Mouse (Mus musculus) thymus, postnatal 36 days (tissue): Measurements from ENCODE around the gene Gm2075.
"Not testable (repeated sequence)": the region's sequence is repeated elsewhere in the genome, so short reads cannot be mapped to it uniquely, and the experiment has no call there.

Experiments used
- DNase-seq, 2 experiments: peaks; one replicate each; pipeline ENCODE4 v3.0.0; 2022; ENCODE audit warnings: mixed read lengths in 2 of 2

Gm2075 gene

GRCm38 (mm10) chr12:88011548-88011947, at the start of gene Gm2075:
Gene Gm2075, plus strand, starts transcription at chr12:88011848.
- not testable (repeated sequence) for DNase-seq

- not testable (repeated sequence) for DNase-seq
Observed at GRCm38 (mm10) chr12:87984000-87984399, 27.6 kb upstream of the Gm2075 start.

GRCm38 (mm10) chr12:88004118-88004517, 7.5 kb upstream of the Gm2075 start:
- not testable (repeated sequence) for DNase-seq

DNA sequence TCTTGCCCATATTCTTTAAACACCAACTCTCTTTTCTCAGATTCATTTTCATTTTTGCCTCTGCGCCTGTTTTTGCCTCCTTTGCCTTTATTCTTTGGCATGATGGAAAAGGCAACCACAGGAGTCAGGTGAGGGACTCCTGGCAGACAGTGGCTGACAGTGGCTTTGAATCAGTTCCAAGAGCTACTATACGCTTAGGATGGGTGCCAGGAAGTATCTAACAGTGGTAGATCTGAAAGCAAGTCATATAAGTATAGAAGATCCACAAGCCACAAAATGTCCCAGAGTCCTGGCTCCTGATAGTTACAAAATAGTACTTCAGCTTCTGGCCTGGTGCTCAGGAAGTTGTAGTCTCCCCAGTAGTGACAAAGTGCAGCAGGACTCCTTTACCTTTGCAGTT, 7.0 kb downstream of the Gm2075 start, which contains the start of gene Gm6803:
Gm6803 (minus strand) TSS at position 101 of the 400 bp plus-strand sequence.
- DNase-seq = not testable (repeated sequence)

DNA sequence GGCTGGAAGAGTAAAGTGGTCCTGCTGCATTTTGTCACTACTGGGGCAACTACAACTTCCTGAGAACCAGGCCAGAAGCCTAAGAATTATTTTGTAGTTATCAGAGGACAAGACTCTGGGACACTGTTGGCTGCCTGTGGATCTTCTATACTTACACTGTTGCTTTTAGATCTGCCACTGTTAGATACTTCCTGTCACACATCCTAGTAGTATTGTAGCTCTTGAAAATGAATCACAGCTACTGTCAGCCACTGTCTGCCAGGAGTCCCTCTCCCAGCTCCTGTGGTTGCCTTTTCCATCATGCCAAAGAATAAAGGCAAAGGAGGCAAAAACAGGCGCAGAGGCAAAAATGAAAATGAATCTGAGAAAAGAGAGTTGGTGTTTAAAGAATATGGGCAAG, 15.1 kb downstream of the Gm2075 start, which contains the start of gene Gm2056:
Gm2056 (plus strand) TSS at position 301 of the 400 bp plus-strand sequence.
- not testable (repeated sequence) for DNase-seq

DNA sequence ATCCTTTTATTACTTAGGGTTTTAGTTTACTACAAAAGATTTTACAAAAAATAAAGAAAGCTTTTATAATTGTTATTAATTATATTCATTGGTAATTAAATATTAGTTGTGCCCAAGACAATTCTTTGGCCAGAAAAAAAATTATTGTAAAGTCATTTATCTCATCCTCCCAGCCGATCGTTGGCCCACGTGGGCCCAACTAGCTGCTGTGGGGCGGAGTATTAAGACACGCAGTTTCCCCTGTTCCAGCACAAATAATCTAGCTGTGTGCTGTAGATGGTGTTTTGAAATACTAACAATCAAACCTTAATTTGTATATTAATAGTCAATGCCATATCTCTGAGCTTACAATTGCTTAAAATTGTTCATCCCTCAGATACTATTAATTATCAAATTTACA, 20.6 kb downstream of the Gm2075 start:
- DNase-seq = not testable (repeated sequence)

DNA sequence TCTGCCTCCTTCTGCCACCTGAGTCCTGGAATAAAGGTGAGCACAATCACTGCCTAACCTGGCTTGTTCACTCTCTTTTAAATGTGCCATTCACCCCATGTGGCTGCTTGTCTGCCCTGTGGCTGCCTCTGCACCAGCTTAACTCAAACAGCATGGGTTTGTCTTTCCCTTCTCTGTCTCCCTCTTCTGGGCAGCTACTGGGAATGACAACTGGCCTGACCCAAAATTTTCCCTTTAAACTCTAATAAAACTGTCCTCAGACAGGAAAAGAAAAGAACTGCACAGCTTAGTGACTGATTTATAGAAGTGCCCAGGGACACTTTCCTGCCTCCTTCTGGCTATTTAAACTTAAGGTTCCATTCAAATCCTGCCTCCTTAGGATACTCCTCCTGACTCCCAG, 27.4 kb downstream of the Gm2075 start:
- not testable (repeated sequence) for DNase-seq

- not testable (repeated sequence) for DNase-seq
Observed at GRCm38 (mm10) chr12:88039703-88040102, 28.1 kb downstream of the Gm2075 start.

DNA sequence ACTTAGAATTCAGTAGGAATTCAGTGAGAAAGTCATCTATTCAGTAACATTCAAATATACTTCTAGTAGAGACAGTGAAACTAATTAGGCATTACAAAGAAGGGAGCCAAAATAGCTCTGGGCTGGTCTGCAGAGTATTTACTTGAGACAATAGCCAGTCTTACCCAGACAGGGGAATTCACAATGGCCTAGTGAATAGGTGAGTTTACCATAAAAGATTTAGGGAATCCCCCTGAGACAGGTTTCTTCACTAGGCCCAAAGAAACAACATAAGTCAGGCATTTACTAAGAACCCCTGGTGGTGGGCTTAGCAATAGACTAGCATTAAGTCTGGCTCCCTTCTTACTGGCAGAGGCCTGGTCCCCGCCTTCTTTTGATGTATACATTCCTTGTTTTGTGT, 33.6 kb downstream of the Gm2075 start:
- not testable (repeated sequence) for DNase-seq
